13 mouse cellular contexts compared by ENCODE assay signal in genomic region chr2:19388329-19389103, GRCm38 (mm10). TPM values are rescaled to one million over a fixed set of nuclear protein-coding genes. Genes with fewer than 3 reads are reported as not detected.
DNase-seq lines count a peak whose midpoint lies in the region; ATAC-seq lines count a peak whose summit lies in the region.
"Had no signal": no experiment of that assay in that cellular context is flagged by ENCODE, and none has a peak within 500 bp of the region (broad histone marks: within the 10 kb centered on the region; RNA-seq: fewer than 3 reads in every experiment).

No protein-coding gene starts in this region.

- H3K9ac ChIP-seq in kidney, embryonic 15.5 days: no peak overlapping the region
- H3K9ac ChIP-seq: hindbrain, embryonic 15.5 days; midbrain, embryonic 12.5 days had no signal

- no peak overlapping the region for H3K4me2 ChIP-seq in kidney, embryonic 15.5 days
- H3K4me2 ChIP-seq: hindbrain, embryonic 15.5 days; midbrain, embryonic 12.5 days had no signal

- 66% methylated on average over 12 of the region's 12 CpGs for WGBS in kidney, embryonic 15.5 days

- no peak overlapping the region for H3K4me3 ChIP-seq in kidney, embryonic 15.5 days (replicated peaks)
- peak overlapping the region; percentile 83 for H3K4me3 ChIP-seq in megakaryocyte, embryonic 14.5 days (replicated peaks)
- H3K4me3 ChIP-seq: hindbrain, embryonic 15.5 days; midbrain, embryonic 12.5 days had no signal

- H3K27ac ChIP-seq in kidney, embryonic 15.5 days: no peak overlapping the region
- H3K27ac ChIP-seq: hindbrain, embryonic 15.5 days; midbrain, embryonic 12.5 days had no signal

- no peak for DNase-seq in kidney, adult 8-10 months
- peak; percentile 71 for DNase-seq in induced T-regulatory cell, adult 2 months (ENCODE audit: low read depth)
- DNase-seq in thymus, postnatal 14 days: peak; percentile 76
- no peak for DNase-seq in yolk sac, embryonic 10.5 days (ENCODE audit: low spot score)
- no peak for DNase-seq in right cerebral cortex, adult 2 months (ENCODE audit: low spot score in 2 of 2)
- DNase-seq in layer of hippocampus, postnatal 36 days: no peak
- DNase-seq: cerebellum, adult 18-20 months had no signal

- peak; percentile 40; the same call in 1 of the 2 replicates for ATAC-seq in kidney, embryonic 15.5 days (replicated peaks; ENCODE audit: low FRiP score)

- H3K27me3 ChIP-seq in kidney, embryonic 15.5 days: no peaks in the 10 kb centered on the region
- no peaks in the 10 kb centered on the region for H3K27me3 ChIP-seq in megakaryocyte, embryonic 14.5 days (replicated peaks)
- H3K27me3 ChIP-seq: hindbrain, embryonic 15.5 days; midbrain, embryonic 12.5 days had no signal

- H3K9me3 ChIP-seq in kidney, embryonic 15.5 days (replicated peaks): no peaks in the 10 kb centered on the region
- H3K9me3 ChIP-seq in megakaryocyte, embryonic 14.5 days: no peaks in the 10 kb centered on the region
- H3K9me3 ChIP-seq: hindbrain, embryonic 15.5 days; midbrain, embryonic 12.5 days had no signal

- 0 out of 2 replicates have a peak, but pooled peaks cover 3% of the 10 kb centered on the region for H3K36me3 ChIP-seq in kidney, embryonic 15.5 days
- peaks cover 17% of the 10 kb centered on the region for H3K36me3 ChIP-seq in megakaryocyte, embryonic 14.5 days (replicated peaks; ENCODE audit: low read length)
- H3K36me3 ChIP-seq: hindbrain, embryonic 15.5 days; midbrain, embryonic 12.5 days had no signal

- H3K4me1 ChIP-seq in kidney, embryonic 15.5 days: no peaks in the 10 kb centered on the region
- H3K4me1 ChIP-seq in megakaryocyte, embryonic 14.5 days: peaks cover 16% of the 10 kb centered on the region
- H3K4me1 ChIP-seq: hindbrain, embryonic 15.5 days had no signal

RNA-seq across cellular contexts. Expression of gene Msrb2, which starts 17.3 kb away (rescaled TPM):
- 31.1 and 34.2 TPM in 2 replicates for polyA plus RNA-seq in kidney, embryonic 15.5 days (2015; fragmentation: Nextera tagmentation; extraction: Ambion mirVana)
- polyA plus RNA-seq in megakaryocyte, embryonic 14.5 days (2012; ENCODE audit: insufficient read depth, low replicate concordance): 8.8 and 19.6 TPM in 2 replicates
- total RNA-seq in layer of hippocampus, postnatal 36 days (2021): 10 to 100 TPM; 30.0 to 31.4 TPM

RNA-seq across cellular contexts. Expression of gene Ptf1a, which starts 56.9 kb away (rescaled TPM):
- polyA plus RNA-seq in kidney, embryonic 15.5 days (2015; fragmentation: Nextera tagmentation; extraction: Ambion mirVana): 0.13 TPM in 1 of 2 replicates, not detected in the other
- not detected in 2 replicates for polyA plus RNA-seq in megakaryocyte, embryonic 14.5 days (2012; ENCODE audit: insufficient read depth, low replicate concordance)
- total RNA-seq in layer of hippocampus, postnatal 36 days (2021): not detected
- polyA plus RNA-seq: forebrain, embryonic 11.5 days; small intestine, adult 2 months had no signal

Comparison
In these comparisons a context has a peak if more than half of its experiments do, and no peak if none do; other contexts are left out.
1. DNase-seq: peak in induced T-regulatory cell, adult 2 months (single experiment) and thymus, postnatal 14 days (single experiment); none in kidney, adult 8-10 months (0 of 2), yolk sac, embryonic 10.5 days (single experiment), right cerebral cortex, adult 2 months (0 of 2) and layer of hippocampus, postnatal 36 days (0 of 2).